Comparison of ENCODE assay signal across 26 mouse cellular contexts in the genomic region with DNA sequence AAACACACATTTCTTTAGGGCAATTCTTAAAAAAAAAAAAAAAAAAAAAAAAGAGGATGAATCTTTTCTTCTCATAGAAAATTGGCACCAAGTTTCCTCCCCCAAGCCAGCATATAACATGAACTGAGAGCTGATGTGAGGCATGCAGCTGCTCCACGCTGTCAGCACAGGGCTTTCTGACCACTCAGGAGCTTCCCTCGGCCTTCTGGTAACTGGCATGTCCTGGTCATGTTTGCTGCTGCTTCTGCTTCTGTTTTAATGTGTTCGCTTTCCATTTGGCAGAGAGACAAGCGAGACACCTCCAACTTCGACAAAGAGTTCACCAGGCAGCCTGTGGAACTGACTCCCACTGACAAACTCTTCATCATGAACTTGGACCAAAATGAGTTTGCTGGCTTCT. TPM values are rescaled to one million over a fixed set of nuclear protein-coding genes. Genes with fewer than 3 reads are reported as not detected.
"Had no signal": no experiment of that assay in that cellular context is flagged by ENCODE, and none has a peak within 500 bp of the region (broad histone marks: within the 10 kb centered on the region; RNA-seq: fewer than 3 reads in every experiment).

No protein-coding gene starts in this region.

- H3K27ac ChIP-seq: gastrocnemius, adult 2 months; heart, adult 2 months; hindbrain, embryonic 10.5 days; hindbrain, embryonic 12.5 days; hindbrain, embryonic 14.5 days; intestine, embryonic 15.5 days; kidney, embryonic 15.5 days; kidney, postnatal 0 days; limb, embryonic 13.5 days had no signal

- H3K4me2 ChIP-seq: heart, embryonic 12.5 days; hindbrain, embryonic 12.5 days; hindbrain, embryonic 14.5 days; intestine, embryonic 15.5 days; kidney, embryonic 15.5 days; limb, embryonic 13.5 days had no signal

- H3K27me3 ChIP-seq: heart, embryonic 12.5 days; hindbrain, embryonic 12.5 days; intestine, embryonic 15.5 days; kidney, embryonic 15.5 days; limb, embryonic 13.5 days had no signal

- ATAC-seq: forebrain, embryonic 16.5 days; hindbrain, embryonic 16.5 days; inflammation-experienced regulatory T-cells, adult 6 months; intestine, embryonic 15.5 days; intestine, postnatal 0 days had no signal

- H3K9ac ChIP-seq: heart, embryonic 12.5 days; hindbrain, embryonic 12.5 days; hindbrain, embryonic 14.5 days; intestine, embryonic 15.5 days; kidney, embryonic 15.5 days; limb, embryonic 13.5 days had no signal

- DNase-seq: gastrocnemius, adult 2 months; gastrocnemius, postnatal 10 days; gastrocnemius, postnatal 25 days; heart, adult 2 months; heart, postnatal 10 days; kidney, adult 2 months; kidney, adult 9 months; kidney, postnatal 14 days; kidney, postnatal 36 days; layer of hippocampus, adult 9-11 months; layer of hippocampus, postnatal 36 days; left cerebral cortex, postnatal 4 days had no signal

- H3K4me1 ChIP-seq: hindbrain, embryonic 10.5 days; hindbrain, embryonic 12.5 days; intestine, embryonic 15.5 days; kidney, embryonic 15.5 days; limb, embryonic 13.5 days had no signal

- H3K4me3 ChIP-seq: gastrocnemius, adult 2 months; heart, adult 2 months; heart, embryonic 12.5 days; hindbrain, embryonic 10.5 days; hindbrain, embryonic 12.5 days; intestine, embryonic 15.5 days; kidney, embryonic 15.5 days; limb, embryonic 13.5 days had no signal

- H3K9me3 ChIP-seq: heart, embryonic 12.5 days; hindbrain, embryonic 10.5 days; hindbrain, embryonic 12.5 days; intestine, embryonic 15.5 days; kidney, embryonic 15.5 days; limb, embryonic 13.5 days had no signal

- H3K36me3 ChIP-seq: heart, embryonic 12.5 days; hindbrain, embryonic 10.5 days; hindbrain, embryonic 12.5 days; intestine, embryonic 15.5 days; kidney, embryonic 15.5 days; limb, embryonic 13.5 days had no signal

RNA-seq across cellular contexts. Expression of a gene that starts 36.8 kb away (rescaled TPM):
- polyA plus RNA-seq: heart, adult 2 months; heart, embryonic 12.5 days; inflammation-experienced regulatory T-cells, adult 6 months; intestine, postnatal 0 days; kidney, postnatal 0 days; large intestine, adult 2 months; limb, embryonic 11.5 days; limb, embryonic 13.5 days had no signal
